Mouse (Mus musculus) heart, adult 2 months (tissue): ENCODE measurements around the gene P3h3.

Experiments used
- CTCF ChIP-seq: fragments of 200-600 bp; IDR thresholded peaks from 2 replicates; pipeline ENCODE4 v1.8.1; 2022; ENCODE audit warnings: antibody characterized with exemption, mild to moderate bottlenecking, moderate library complexity
- POLR2A ChIP-seq: fragments of 200-500 bp; IDR thresholded peaks from 2 replicates; pipeline ENCODE4 v1.6.1; 2011; ENCODE audit warnings: mild to moderate bottlenecking, low read depth, low read length, control low read depth; ENCODE audit not compliant: insufficient read depth

- TF ChIP-seq POLR2A (no peak), CTCF (no peak)
Observed at GRCm38 (mm10) chr6:124850535-124850934, 7.0 kb downstream of the P3h3 start.
